Mouse (Mus musculus): Measurements from ENCODE around the gene P2rx4.

P2rx4 gene

GRCm38 (mm10) chr5:122756680-122757079, 49.3 kb downstream of the P2rx4 start:
- DNase-seq (ENCODE audit: low spot score): no peak

GRCm38 (mm10) chr5:122763271-122764031, 56.1 kb downstream of the P2rx4 start:
- DNase-seq (ENCODE audit: low spot score): no peak

- no peak for DNase-seq (ENCODE audit: low spot score)
Observed at GRCm38 (mm10) chr5:122764032-122764464, 56.7 kb downstream of the P2rx4 start.

GRCm38 (mm10) chr5:122767283-122767682, 59.9 kb downstream of the P2rx4 start:
- DNase-seq (ENCODE audit: low spot score): no peak

GRCm38 (mm10) chr5:122769101-122769568, 61.8 kb downstream of the P2rx4 start:
- DNase-seq (ENCODE audit: low spot score): no peak

- peak; percentile 55 for DNase-seq (ENCODE audit: low spot score)
Observed at GRCm38 (mm10) chr5:122770304-122770703, 63.0 kb downstream of the P2rx4 start.

GRCm38 (mm10) chr5:122770806-122771261, 63.5 kb downstream of the P2rx4 start:
- DNase-seq (ENCODE audit: low spot score): peak; percentile 78

- no peak for DNase-seq (ENCODE audit: low spot score)
Observed at GRCm38 (mm10) chr5:122771428-122771827, 64.1 kb downstream of the P2rx4 start.

GRCm38 (mm10) chr5:122773756-122774155, 66.4 kb downstream of the P2rx4 start:
- no peak for DNase-seq (ENCODE audit: low spot score)

GRCm38 (mm10) chr5:122774743-122775611, 67.6 kb downstream of the P2rx4 start:
- peak; percentile 25 for DNase-seq (ENCODE audit: low spot score)

GRCm38 (mm10) chr5:122775646-122776286, 68.4 kb downstream of the P2rx4 start:
- no peak for DNase-seq (ENCODE audit: low spot score)

- no peak for DNase-seq (ENCODE audit: low spot score)
Observed at GRCm38 (mm10) chr5:122777322-122777721, 70.0 kb downstream of the P2rx4 start.

GRCm38 (mm10) chr5:122778231-122779226, 71.2 kb downstream of the P2rx4 start:
- peak; percentile 11 for DNase-seq (ENCODE audit: low spot score)

Measured in MN1 (cell line).